Mouse (Mus musculus) neural tube, embryonic 12.5 days (tissue): Measurements from ENCODE around the gene Fam25c. TPM values are rescaled to one million over a fixed set of nuclear protein-coding genes. Genes with fewer than 3 reads are reported as not detected.
"Not testable (repeated sequence)": the region's sequence is repeated elsewhere in the genome, so short reads cannot be mapped to it uniquely, and the experiment has no call there.

Experiments used
- ATAC-seq: fragments of 200-750 bp; cut with Nextera tagmentation; 2 replicates; pipeline ENCODE4 v1.8.0; 2017; ENCODE audit warnings: low read depth, mild to moderate bottlenecking, moderate TSS enrichment, moderate library complexity; ENCODE audit not compliant: low FRiP score
- H3K27ac ChIP-seq: fragments of 300-500 bp; sonication (generic); 2 replicates; pipeline ENCODE4 v1.5.1; 2016
- H3K27me3 ChIP-seq: fragments of 300-500 bp; sonication (generic); replicated peaks from 2 replicates; pipeline ENCODE4 v1.6.1; 2016; ENCODE audit warnings: mild to moderate bottlenecking
- H3K36me3 ChIP-seq: fragments of 300-500 bp; sonication (generic); 2 replicates; pipeline ENCODE4 v1.6.1; 2016; ENCODE audit warnings: mild to moderate bottlenecking
- H3K4me1 ChIP-seq: fragments of 300-500 bp; sonication (generic); 2 replicates; pipeline ENCODE4 v1.6.1; 2016
- H3K4me2 ChIP-seq: fragments of 300-500 bp; sonication (generic); replicated peaks from 2 replicates; pipeline ENCODE4 v1.6.1; 2016; ENCODE audit warnings: mild to moderate bottlenecking
- H3K4me3 ChIP-seq: fragments of 300-500 bp; sonication (generic); 2 replicates; pipeline ENCODE4 v1.5.1; 2016
- H3K9ac ChIP-seq: fragments of 300-500 bp; sonication (generic); 2 replicates; pipeline ENCODE4 v1.6.1; 2016; ENCODE audit warnings: mild to moderate bottlenecking
- H3K9me3 ChIP-seq: fragments of 300-500 bp; sonication (generic); 2 replicates; pipeline ENCODE4 v1.6.1; 2016; ENCODE audit warnings: mild to moderate bottlenecking
- WGBS: fragments of 180-500 bp; shearing (Covaris S2); methylation state at CpG from one replicate; pipeline ENCODE4 v1.1.7; 2016; 5-methylcytosine and 5-hydroxymethylcytosine counted together
- polyA plus RNA-seq: library from polyadenylated mRNA; unstranded; fragments of >200 nt; fragmentation: Nextera tagmentation; extraction: Ambion mirVana; gene quantifications from 2 replicates; pipeline ENCODE4 v1.2.1, GENCODE M21; 2016

The Fam25c gene
- polyA plus RNA-seq, 1 experiment from 2014 or later = not detected

- Histone ChIP-seq H3K4me2 (peak overlapping the region; percentile 7; the same call in 1 of the 2 replicates), H3K9me3 (no peaks in the 10 kb centered on the region), H3K27me3 (no peaks in the 10 kb centered on the region), H3K27ac (no peak overlapping the region), H3K4me1 (peaks cover 17% of the 10 kb centered on the region), H3K9ac (no peak overlapping the region), H3K4me3 (no peak overlapping the region), H3K36me3 (no peaks in the 10 kb centered on the region)
- WGBS = 86% methylated on average over 5 of the region's 5 CpGs
- no peak for ATAC-seq
These were observed 20.7 kb upstream of the Fam25c start for GRCm38 (mm10) chr14:34375941-34376340.

- Histone ChIP-seq H3K4me1 (peaks cover 17% of the 10 kb centered on the region), H3K4me3 (0 out of 2 replicates have a peak within 1 kb of the TSS, but pooled peaks have one; percentile 2), H3K27me3 (no peaks in the 10 kb centered on the region), H3K4me2 (peak within 1 kb of the TSS; percentile 38), H3K9ac (0 out of 2 replicates have a peak within 1 kb of the TSS, but pooled peaks have one; percentile 3), H3K36me3 (no peaks in the 10 kb centered on the region), H3K27ac (no peak within 1 kb of the TSS), H3K9me3 (no peaks in the 10 kb centered on the region)
- no peak for ATAC-seq
- WGBS = 81% methylated on average over 13 of the region's 13 CpGs
These were observed 20.2 kb upstream of the Fam25c start, which contains the start of gene Mmrn2 for GRCm38 (mm10) chr14:34375415-34375904. Mmrn2 (plus strand) TSS chr14:34375465.

DNA sequence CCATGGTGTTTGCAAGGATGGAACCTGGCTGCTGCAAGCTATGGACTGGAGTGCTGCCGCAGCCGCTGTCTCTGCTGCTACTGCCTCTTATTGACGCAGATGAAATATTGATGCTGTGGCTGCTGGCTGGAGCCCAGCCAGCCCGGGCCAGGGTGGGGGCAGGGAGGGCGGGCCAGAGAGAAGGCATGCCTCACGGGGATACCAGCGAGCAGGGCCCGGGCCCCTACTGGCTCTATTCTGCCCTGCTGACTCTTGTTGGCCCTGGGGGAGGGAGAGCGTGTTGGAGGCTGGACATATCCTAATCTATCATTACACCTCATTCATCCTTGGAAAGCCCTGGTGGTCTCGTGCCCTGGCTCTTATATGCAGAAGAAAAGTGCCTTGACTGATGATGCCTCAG is 19.3 kb upstream of the Fam25c start, which contains the start of gene Sncg:
Sncg (minus strand) TSS at position 213 of the 400 bp plus-strand sequence.
- Histone ChIP-seq H3K27me3 (no peaks in the 10 kb centered on the region), H3K36me3 (no peaks in the 10 kb centered on the region), H3K9ac (0 out of 2 replicates have a peak within 1 kb of the TSS, but pooled peaks have one; percentile 19), H3K4me1 (peaks cover 17% of the 10 kb centered on the region), H3K4me3 (0 out of 2 replicates have a peak within 1 kb of the TSS, but pooled peaks have one; percentile 2), H3K9me3 (no peaks in the 10 kb centered on the region), H3K4me2 (peak within 1 kb of the TSS; percentile 38), H3K27ac (no peak within 1 kb of the TSS)
- WGBS = 32% methylated on average over 10 of the region's 10 CpGs
- peak; percentile 23; the same call in 1 of the 2 replicates for ATAC-seq

DNA sequence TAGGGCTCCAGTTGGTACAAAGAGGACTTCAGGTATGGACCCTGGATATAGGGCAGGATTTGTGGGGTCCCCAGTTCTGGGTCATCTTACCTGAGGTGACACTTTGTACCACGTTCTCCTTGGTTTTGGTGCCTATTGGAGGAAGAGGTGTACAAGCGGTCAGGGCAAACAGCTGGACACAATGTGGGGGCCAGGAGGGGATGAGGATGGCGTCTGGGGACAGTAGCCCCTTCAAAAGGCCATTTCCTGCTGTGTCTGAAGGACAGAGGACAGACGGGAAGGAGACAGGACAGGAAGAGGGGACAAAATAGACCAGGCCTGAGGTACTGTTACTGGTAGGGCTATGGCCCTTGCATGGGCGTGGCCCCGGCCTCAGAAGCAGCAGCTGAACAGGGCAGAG is 18.3 kb upstream of the Fam25c start:
- peak overlapping the region; percentile 38 for H3K4me2 ChIP-seq
- no peaks in the 10 kb centered on the region for H3K27me3 ChIP-seq
- no peak overlapping the region for H3K4me3 ChIP-seq
- no peaks in the 10 kb centered on the region for H3K36me3 ChIP-seq
- no peak for ATAC-seq
- 0 out of 2 replicates have a peak overlapping the region, but pooled peaks have one; percentile 19 for H3K9ac ChIP-seq
- 83% methylated on average over 6 of the region's 6 CpGs for WGBS
- no peak overlapping the region for H3K27ac ChIP-seq
- peaks cover 15% of the 10 kb centered on the region for H3K4me1 ChIP-seq
- no peaks in the 10 kb centered on the region for H3K9me3 ChIP-seq

- no peak for ATAC-seq
- peak overlapping the region; percentile 38 for H3K4me2 ChIP-seq
These were observed 17.4 kb upstream of the Fam25c start for GRCm38 (mm10) chr14:34372646-34373045.

GRCm38 (mm10) chr14:34371763-34372162 is 16.5 kb upstream of the Fam25c start:
- Histone ChIP-seq H3K27ac (no peak overlapping the region), H3K36me3 (no peaks in the 10 kb centered on the region), H3K9me3 (no peaks in the 10 kb centered on the region), H3K4me2 (peak overlapping the region; percentile 38), H3K27me3 (no peaks in the 10 kb centered on the region), H3K4me3 (no peak overlapping the region), H3K4me1 (peaks cover 10% of the 10 kb centered on the region), H3K9ac (no peak overlapping the region)
- no peak for ATAC-seq
- 84% methylated on average over 2 of the region's 2 CpGs for WGBS

More at GRCm38 (mm10) chr14:34372646-34373045, 17.4 kb upstream of the Fam25c start:
- WGBS = 84% methylated on average over 6 of the region's 6 CpGs
- H3K9me3 ChIP-seq = no peaks in the 10 kb centered on the region
- peaks cover 10% of the 10 kb centered on the region for H3K4me1 ChIP-seq
- no peak overlapping the region for H3K9ac ChIP-seq
- H3K27ac ChIP-seq = no peak overlapping the region
- no peaks in the 10 kb centered on the region for H3K27me3 ChIP-seq
- H3K4me3 ChIP-seq = no peak overlapping the region
- no peaks in the 10 kb centered on the region for H3K36me3 ChIP-seq

DNA sequence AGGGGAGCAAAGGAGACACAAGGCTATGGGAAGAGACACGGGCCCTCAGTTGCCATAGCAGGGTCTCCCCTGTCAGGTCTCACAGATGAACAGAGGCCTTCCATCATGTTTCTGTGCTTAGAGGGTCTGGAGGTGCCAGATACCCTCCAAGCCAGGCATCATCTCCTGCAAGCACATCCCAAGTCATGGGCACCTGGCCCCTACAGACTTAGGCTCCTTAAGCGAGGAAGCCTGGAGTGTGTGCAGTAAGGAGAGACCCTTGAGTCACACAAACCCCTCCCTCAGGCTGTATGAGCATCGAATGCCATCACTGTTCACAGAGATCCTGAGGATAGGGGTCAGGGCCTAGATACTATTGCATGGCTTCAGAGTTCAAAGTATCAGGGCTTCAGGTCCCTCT is 15.7 kb upstream of the Fam25c start:
- H3K9me3 ChIP-seq = no peaks in the 10 kb centered on the region
- no peak overlapping the region for H3K9ac ChIP-seq
- no peaks in the 10 kb centered on the region for H3K36me3 ChIP-seq
- peaks cover 10% of the 10 kb centered on the region for H3K4me1 ChIP-seq
- no peaks in the 10 kb centered on the region for H3K27me3 ChIP-seq
- H3K4me3 ChIP-seq = no peak overlapping the region
- no peak overlapping the region for H3K4me2 ChIP-seq
- no peak overlapping the region for H3K27ac ChIP-seq
- 84% methylated on average over 3 of the region's 3 CpGs for WGBS
- ATAC-seq = no peak

- Histone ChIP-seq H3K9ac (no peak overlapping the region), H3K4me2 (no peak overlapping the region), H3K36me3 (no peaks in the 10 kb centered on the region), H3K27ac (no peak overlapping the region), H3K4me1 (peaks cover 10% of the 10 kb centered on the region), H3K4me3 (no peak overlapping the region), H3K27me3 (no peaks in the 10 kb centered on the region), H3K9me3 (no peaks in the 10 kb centered on the region)
- WGBS = 62% methylated on average over 3 of the region's 3 CpGs
- ATAC-seq = no peak
These were observed 15.0 kb upstream of the Fam25c start for GRCm38 (mm10) chr14:34370203-34370602.

- H3K4me1 ChIP-seq = peaks cover 4% of the 10 kb centered on the region; the same call in 1 of the 2 replicates
- ATAC-seq = no peak
- no peak overlapping the region for H3K27ac ChIP-seq
- H3K27me3 ChIP-seq = no peaks in the 10 kb centered on the region
- H3K4me2 ChIP-seq = no peak overlapping the region
- no peaks in the 10 kb centered on the region for H3K9me3 ChIP-seq
- no peak overlapping the region for H3K4me3 ChIP-seq
- no peaks in the 10 kb centered on the region for H3K36me3 ChIP-seq
- H3K9ac ChIP-seq = no peak overlapping the region
- 93% methylated on average over 2 of the region's 2 CpGs for WGBS
These were observed 9.9 kb upstream of the Fam25c start for GRCm38 (mm10) chr14:34365147-34365507.

- H3K9me3 ChIP-seq, H3K4me1 ChIP-seq, H3K27me3 ChIP-seq, H3K36me3 ChIP-seq, H3K27ac ChIP-seq: not testable (repeated sequence)
- 81% methylated on average over 15 of the region's 15 CpGs for WGBS
- H3K4me2 ChIP-seq = peak overlapping the region; percentile 76
- peak overlapping the region; percentile 33; the same call in 1 of the 2 replicates for H3K4me3 ChIP-seq
- peak; percentile 30; the same call in 1 of the 2 replicates for ATAC-seq
- H3K9ac ChIP-seq = peak overlapping the region; percentile 23; the same call in 1 of the 2 replicates
These were observed 9.3 kb upstream of the Fam25c start for GRCm38 (mm10) chr14:34364254-34365146.

DNA sequence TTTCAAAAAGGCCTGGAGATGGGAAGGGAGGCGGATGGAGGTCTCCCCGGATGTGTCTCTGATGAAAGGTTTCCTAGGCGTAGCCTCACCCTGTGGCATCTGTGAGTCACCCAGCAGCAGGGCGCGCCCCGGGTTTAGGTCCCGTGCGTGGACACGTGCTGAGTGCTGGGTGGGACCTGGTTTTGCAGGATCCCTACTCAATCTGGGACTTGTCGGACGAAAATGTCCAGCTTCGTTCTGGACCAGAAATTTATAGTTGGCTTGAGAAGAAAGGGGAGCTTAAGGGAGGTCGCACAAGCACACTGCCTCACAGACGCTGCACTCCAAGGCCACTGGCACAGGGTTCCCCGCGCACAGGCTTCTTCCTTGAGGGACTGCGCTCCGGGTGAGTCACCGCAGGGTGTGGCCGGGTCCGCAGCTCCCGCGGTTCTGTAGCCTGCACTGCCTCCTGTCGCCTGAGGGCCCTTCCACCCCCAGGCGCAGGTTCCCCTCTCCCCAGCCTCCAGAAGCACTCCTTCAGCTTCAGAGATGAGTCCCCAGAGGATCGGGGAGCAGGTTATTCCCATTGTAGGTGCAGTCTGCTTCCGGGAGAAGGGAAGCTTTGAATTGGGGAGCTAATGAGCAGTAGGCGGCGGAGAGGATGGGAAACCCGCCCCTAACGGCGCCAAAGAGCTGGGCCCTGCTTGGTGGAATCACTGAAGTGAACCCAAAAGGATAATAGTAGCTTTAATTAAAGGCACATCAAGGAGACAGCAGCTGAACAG is 8.4 kb upstream of the Fam25c start:
- H3K27me3 ChIP-seq = no peaks in the 10 kb centered on the region
- H3K4me2 ChIP-seq = peak overlapping the region; percentile 76
- peak overlapping the region; percentile 23 for H3K9ac ChIP-seq
- WGBS = 3% methylated on average over 32 of the region's 32 CpGs
- peak overlapping the region; percentile 33 for H3K4me3 ChIP-seq
- peak; percentile 77 for ATAC-seq
- no peak overlapping the region for H3K27ac ChIP-seq
- H3K4me1 ChIP-seq = peaks cover 4% of the 10 kb centered on the region; the same call in 1 of the 2 replicates
- H3K9me3 ChIP-seq = no peaks in the 10 kb centered on the region
- H3K36me3 ChIP-seq = no peaks in the 10 kb centered on the region
